Mouse (Mus musculus): ENCODE data around the gene Gm13078.

The Gm13078 gene

GRCm38 (mm10) chr4:143719155-143719554, at the start of gene Gm13078:
Gene Gm13078, plus strand, starts transcription at chr4:143719455.
- in situ Hi-C loops (cut with MboI, MseI), result no loop called here

- in situ Hi-C loops (cut with MboI, MseI), result no loop called here
Observed at GRCm38 (mm10) chr4:143702611-143703010, 16.6 kb upstream of the Gm13078 start, which contains the start of gene Gm13089. Gene Gm13089, minus strand, starts transcription at chr4:143702711.
